Mouse (Mus musculus) layer of hippocampus, adult 9-11 months (tissue): Measurements from ENCODE around the gene Cox14.
"Not testable (repeated sequence)": the region's sequence is repeated elsewhere in the genome, so short reads cannot be mapped to it uniquely, and the experiment has no call there.

Experiments used
- DNase-seq: peaks from one replicate; pipeline ENCODE4 v3.0.0; 2022

Gene Cox14

GRCm38 (mm10) chr15:99710221-99711190, 14.9 kb upstream of the Cox14 start:
- no peak for DNase-seq

- DNase-seq: no peak
Observed at GRCm38 (mm10) chr15:99711491-99711890, 13.9 kb upstream of the Cox14 start.

GRCm38 (mm10) chr15:99712666-99713559, 12.5 kb upstream of the Cox14 start:
- DNase-seq: no peak

- DNase-seq: no peak
Observed at GRCm38 (mm10) chr15:99713569-99713968, 11.8 kb upstream of the Cox14 start.

GRCm38 (mm10) chr15:99714206-99714605, 11.2 kb upstream of the Cox14 start:
- peak; percentile 40 for DNase-seq

GRCm38 (mm10) chr15:99714858-99715257, 10.6 kb upstream of the Cox14 start:
- peak; percentile 88 for DNase-seq

- DNase-seq: peak; percentile 89
Observed at GRCm38 (mm10) chr15:99715361-99715865, 10.0 kb upstream of the Cox14 start.

- peak; percentile 60 for DNase-seq
Observed at GRCm38 (mm10) chr15:99715982-99716746, 9.3 kb upstream of the Cox14 start.

- DNase-seq: peak; percentile 63
Observed at GRCm38 (mm10) chr15:99716814-99717213, 8.6 kb upstream of the Cox14 start.

- peak; percentile 83 for DNase-seq
Observed at GRCm38 (mm10) chr15:99717386-99718334, 7.8 kb upstream of the Cox14 start, which contains the start of gene Gpd1. Gpd1 (plus strand) TSS chr15:99717515.

- DNase-seq: no peak
Observed at GRCm38 (mm10) chr15:99718461-99719021, 6.9 kb upstream of the Cox14 start.

GRCm38 (mm10) chr15:99719865-99720264, 5.6 kb upstream of the Cox14 start:
- DNase-seq: no peak

GRCm38 (mm10) chr15:99721921-99722743, 3.3 kb upstream of the Cox14 start:
- DNase-seq: no peak

GRCm38 (mm10) chr15:99723120-99723514, 2.3 kb upstream of the Cox14 start:
- DNase-seq: no peak

- DNase-seq: peak; percentile 73
Observed at GRCm38 (mm10) chr15:99723515-99724291, 1.7 kb upstream of the Cox14 start.

- peak; percentile 86 for DNase-seq
Observed at GRCm38 (mm10) chr15:99724292-99725021, 961 bp upstream of the Cox14 start.

GRCm38 (mm10) chr15:99726549-99726948, 1.1 kb downstream of the Cox14 start:
- no peak for DNase-seq

GRCm38 (mm10) chr15:99727039-99727438, 1.6 kb downstream of the Cox14 start:
- DNase-seq: not testable (repeated sequence)
